Mouse (Mus musculus) heart, adult 2 months (tissue): Measurements from ENCODE around the gene Hdac4. TPM values are rescaled to one million over a fixed set of nuclear protein-coding genes. Genes with fewer than 3 reads are reported as not detected.

ENCODE experiments used
- DNase-seq, 2 experiments: peaks; one replicate each; pipeline ENCODE4 v3.0.0; 2021
- H3K27ac ChIP-seq: fragments of 200-600 bp; 2 replicates; pipeline ENCODE4 v1.8.1; 2022
- H3K27me3 ChIP-seq: fragments of 200-500 bp; 2 replicates; pipeline ENCODE4 v1.6.1; 2012; ENCODE audit warnings: mild to moderate bottlenecking, low read length, inconsistent platforms, mixed read lengths; ENCODE audit not compliant: control insufficient read depth, insufficient read depth
- H3K36me3 ChIP-seq: fragments of 200-500 bp; 2 replicates; pipeline ENCODE4 v1.6.1; 2012; ENCODE audit warnings: low read length, inconsistent platforms; ENCODE audit not compliant: control insufficient read depth, insufficient read depth
- H3K4me1 ChIP-seq: fragments of 200-500 bp; 2 replicates; pipeline ENCODE4 v1.6.1; 2011; ENCODE audit warnings: low read length; ENCODE audit not compliant: control insufficient read depth, insufficient read depth
- H3K4me3 ChIP-seq: fragments of 200-600 bp; 2 replicates; pipeline ENCODE4 v1.8.1; 2022
- H3K79me2 ChIP-seq: fragments of 200-500 bp; replicated peaks from 2 replicates; pipeline ENCODE4 v1.6.1; 2012; ENCODE audit warnings: mild to moderate bottlenecking, inconsistent platforms, low read length, moderate library complexity, mixed read lengths; ENCODE audit not compliant: control insufficient read depth, insufficient read depth
- H3K9ac ChIP-seq: fragments of 200-500 bp; 2 replicates; pipeline ENCODE4 v1.6.1; 2012; ENCODE audit warnings: low read depth, mild to moderate bottlenecking, control low read depth, inconsistent platforms, low read length, mixed read lengths
- CTCF ChIP-seq: fragments of 200-600 bp; IDR thresholded peaks from 2 replicates; pipeline ENCODE4 v1.8.1; 2022; ENCODE audit warnings: antibody characterized with exemption, mild to moderate bottlenecking, moderate library complexity
- EP300 ChIP-seq: fragments of 200-500 bp; IDR thresholded peaks from 2 replicates; pipeline ENCODE4 v1.6.1; 2011; ENCODE audit warnings: low read depth, low read length, control low read depth; ENCODE audit not compliant: insufficient read depth
- POLR2A ChIP-seq: fragments of 200-500 bp; IDR thresholded peaks from 2 replicates; pipeline ENCODE4 v1.6.1; 2011; ENCODE audit warnings: mild to moderate bottlenecking, low read depth, low read length, control low read depth; ENCODE audit not compliant: insufficient read depth
- WGBS: fragments of 180-500 bp; shearing (Covaris S2); methylation state at CpG from one replicate; pipeline ENCODE4 v1.1.7; 2018; 5-methylcytosine and 5-hydroxymethylcytosine counted together
- intact Hi-C: fragments of 180-260 bp; cut with DNase I; formaldehyde crosslinking; loops from one replicate; pipeline ENCODE4 v1.15.1; 2025
- polyA plus RNA-seq: library from polyadenylated mRNA; depleted of rRNA; stranded (reverse); fragments of >200 nt; gene quantifications from 2 replicates; pipeline ENCODE4 v1.2.3, GENCODE M21; 2012
- total RNA-seq, 2 experiments: library from RNA; stranded (reverse); gene quantifications; 2 replicates each; pipeline ENCODE4 v1.2.3; 2021

Hdac4 gene
- total and polyA plus RNA-seq, 3 experiments, result 15.6 to 45.1 (median 41.3) TPM

- Histone ChIP-seq H3K36me3 (no peaks in the 10 kb centered on the region), H3K27me3 (no peaks in the 10 kb centered on the region), H3K9ac (no peak overlapping the region), H3K27ac (no peak overlapping the region), H3K4me1 (peaks cover 1% of the 10 kb centered on the region; the same call in 1 of the 2 replicates), H3K79me2 (no peaks in the 10 kb centered on the region), H3K4me3 (no peak overlapping the region)
- 73% methylated on average over 8 of the region's 8 CpGs for WGBS
- no peak for TF ChIP-seq POLR2A
- TF ChIP-seq CTCF, result no peak
- no peak for TF ChIP-seq EP300
- no peak for DNase-seq
- intact Hi-C loops, result no loop called here
Observed at GRCm38 (mm10) chr1:91984507-91984906, 211.0 kb downstream of the Hdac4 start.

- TF ChIP-seq POLR2A (no peak), EP300 (no peak), CTCF (no peak)
- H3K79me2 ChIP-seq, result no peaks in the 10 kb centered on the region
- DNase-seq, result no peak
- no peak overlapping the region for H3K9ac ChIP-seq
- no peaks in the 10 kb centered on the region; the same call in 1 of the 2 replicates for H3K36me3 ChIP-seq
- H3K4me1 ChIP-seq, result no peaks in the 10 kb centered on the region; the same call in 1 of the 2 replicates
- no peak overlapping the region for H3K4me3 ChIP-seq
- 54% methylated on average over 1 of the region's 1 CpGs for WGBS
- intact Hi-C loops, result no loop called here
- H3K27ac ChIP-seq, result no peak overlapping the region
- no peaks in the 10 kb centered on the region for H3K27me3 ChIP-seq
Observed at GRCm38 (mm10) chr1:91981381-91981780, 214.1 kb downstream of the Hdac4 start.

GRCm38 (mm10) chr1:91978443-91978842 lies 217.1 kb downstream of the Hdac4 start:
- Histone ChIP-seq H3K4me3 (no peak overlapping the region), H3K9ac (no peak overlapping the region), H3K27me3 (no peaks in the 10 kb centered on the region), H3K27ac (no peak overlapping the region), H3K79me2 (no peaks in the 10 kb centered on the region), H3K4me1 (no peaks in the 10 kb centered on the region; the same call in 1 of the 2 replicates), H3K36me3 (no peaks in the 10 kb centered on the region; the same call in 1 of the 2 replicates)
- 70% methylated on average over 3 of the region's 3 CpGs for WGBS
- peak; percentile 29 to 30 for DNase-seq
- intact Hi-C loops, result no loop called here
- TF ChIP-seq POLR2A (no peak), EP300 (no peak), CTCF (peak; percentile 53)

GRCm38 (mm10) chr1:91968710-91969379 lies 226.7 kb downstream of the Hdac4 start:
- peak; percentile 68 for TF ChIP-seq CTCF
- no peak for TF ChIP-seq POLR2A
- TF ChIP-seq EP300, result no peak
- intact Hi-C loops, result loop anchor here (1.0 kb wide), 1 partner anchor 56 kb away; no protein-coding TSS in a partner anchor

GRCm38 (mm10) chr1:91967041-91967440 lies 228.5 kb downstream of the Hdac4 start:
- Histone ChIP-seq H3K36me3 (no peaks in the 10 kb centered on the region), H3K9ac (no peak overlapping the region), H3K79me2 (no peaks in the 10 kb centered on the region), H3K4me3 (no peak overlapping the region), H3K4me1 (no peaks in the 10 kb centered on the region), H3K27me3 (no peaks in the 10 kb centered on the region), H3K27ac (no peak overlapping the region)
- DNase-seq, result peak; percentile 31 to 44
- no peak for TF ChIP-seq EP300
- no peak for TF ChIP-seq CTCF
- TF ChIP-seq POLR2A, result no peak
- 45% methylated on average over 1 of the region's 1 CpGs for WGBS
- intact Hi-C loops, result no loop called here

More at GRCm38 (mm10) chr1:91968710-91969379, 226.7 kb downstream of the Hdac4 start:
- WGBS, result 63% methylated on average over 5 of the region's 5 CpGs
- peak; percentile 14 to 48 for DNase-seq
- Histone ChIP-seq H3K4me3 (no peak overlapping the region), H3K36me3 (no peaks in the 10 kb centered on the region), H3K27ac (no peak overlapping the region), H3K27me3 (no peaks in the 10 kb centered on the region), H3K9ac (no peak overlapping the region), H3K79me2 (no peaks in the 10 kb centered on the region), H3K4me1 (no peaks in the 10 kb centered on the region)

- intact Hi-C loops, result loop anchor here (5.0 kb wide), 1 partner anchor 648 kb away; no protein-coding TSS in a partner anchor
- TF ChIP-seq POLR2A (no peak), CTCF (no peak), EP300 (no peak)
- no peak overlapping the region for H3K27ac ChIP-seq
- WGBS, result 85% methylated on average over 9 of the region's 9 CpGs
- no peaks in the 10 kb centered on the region for H3K27me3 ChIP-seq
- H3K79me2 ChIP-seq, result no peaks in the 10 kb centered on the region
- H3K4me1 ChIP-seq, result no peaks in the 10 kb centered on the region
- H3K36me3 ChIP-seq, result no peaks in the 10 kb centered on the region
- H3K4me3 ChIP-seq, result no peak overlapping the region
- no peak overlapping the region for H3K9ac ChIP-seq
- no peak for DNase-seq
Observed at GRCm38 (mm10) chr1:91964486-91965335, 230.8 kb downstream of the Hdac4 start.
